Mouse (Mus musculus) cerebellum, adult 11-12 months (tissue): Measurements from ENCODE around the gene Ankdd1a.
A peak's percentile ranks its signal among the peaks of the same experiment; 100 is the strongest.

Source experiments
- DNase-seq: peaks from one replicate; pipeline ENCODE4 v3.0.0; 2022

Gene Ankdd1a

GRCm38 (mm10) chr9:65492851-65493250, 27.1 kb downstream of the Ankdd1a start:
- no peak for DNase-seq

GRCm38 (mm10) chr9:65492351-65492750, 27.6 kb downstream of the Ankdd1a start:
- DNase-seq: no peak

GRCm38 (mm10) chr9:65491476-65491875, 28.5 kb downstream of the Ankdd1a start:
- no peak for DNase-seq

- no peak for DNase-seq
Observed at GRCm38 (mm10) chr9:65480071-65480470, 39.9 kb downstream of the Ankdd1a start.

- DNase-seq: no peak
Observed at GRCm38 (mm10) chr9:65479158-65479557, 40.8 kb downstream of the Ankdd1a start.

GRCm38 (mm10) chr9:65472769-65473168, 47.2 kb downstream of the Ankdd1a start:
- DNase-seq: no peak

GRCm38 (mm10) chr9:65467686-65468085, 52.3 kb downstream of the Ankdd1a start:
- DNase-seq: no peak

GRCm38 (mm10) chr9:65465241-65465640, 54.8 kb downstream of the Ankdd1a start:
- no peak for DNase-seq

- no peak for DNase-seq
Observed at GRCm38 (mm10) chr9:65464161-65464560, 55.8 kb downstream of the Ankdd1a start.

- DNase-seq: no peak
Observed at GRCm38 (mm10) chr9:65462544-65462943, 57.4 kb downstream of the Ankdd1a start.

GRCm38 (mm10) chr9:65460732-65461442, 59.1 kb downstream of the Ankdd1a start, which contains the start of gene Spg21:
Spg21 (plus strand) TSS chr9:65460947.
- DNase-seq: peak; percentile 93

- DNase-seq: no peak
Observed at GRCm38 (mm10) chr9:65460198-65460597, 59.8 kb downstream of the Ankdd1a start.

- no peak for DNase-seq
Observed at GRCm38 (mm10) chr9:65458975-65459374, 61.0 kb downstream of the Ankdd1a start.

- DNase-seq: no peak
Observed at GRCm38 (mm10) chr9:65447951-65448350, 72.0 kb downstream of the Ankdd1a start.

- no peak for DNase-seq
Observed at GRCm38 (mm10) chr9:65444692-65445091, 75.3 kb downstream of the Ankdd1a start.
